Mouse (Mus musculus): ENCODE data around the gene Sox3.

The Sox3 gene

GRCm38 (mm10) chrX:60892801-60893681 is at the start of gene Sox3:
Gene Sox3 (minus strand): TSS chrX:60893430.
- DNase-seq (ENCODE audit: low spot score), result peak; percentile 41

GRCm38 (mm10) chrX:60940225-60940624 is 47.0 kb upstream of the Sox3 start:
- DNase-seq (ENCODE audit: low spot score), result no peak

GRCm38 (mm10) chrX:60899546-60899945 is 6.3 kb upstream of the Sox3 start:
- no peak for DNase-seq (ENCODE audit: low spot score)

- DNase-seq (ENCODE audit: low spot score), result no peak
Measured at GRCm38 (mm10) chrX:60898641-60899040, 5.4 kb upstream of the Sox3 start.

GRCm38 (mm10) chrX:60896296-60896695 is 3.1 kb upstream of the Sox3 start:
- DNase-seq (ENCODE audit: low spot score), result no peak

- DNase-seq (ENCODE audit: low spot score), result no peak
Measured at GRCm38 (mm10) chrX:60895416-60895815, 2.2 kb upstream of the Sox3 start.

GRCm38 (mm10) chrX:60893720-60894543 is 702 bp upstream of the Sox3 start:
- DNase-seq (ENCODE audit: low spot score), result peak; percentile 47

GRCm38 (mm10) chrX:60892098-60892800 is 981 bp downstream of the Sox3 start:
- peak; percentile 46 for DNase-seq (ENCODE audit: low spot score)

- DNase-seq (ENCODE audit: low spot score), result no peak
Measured at GRCm38 (mm10) chrX:60891329-60892095, 1.7 kb downstream of the Sox3 start.

- DNase-seq (ENCODE audit: low spot score), result no peak
Measured at GRCm38 (mm10) chrX:60890651-60891050, 2.6 kb downstream of the Sox3 start.

- no peak for DNase-seq (ENCODE audit: low spot score)
Measured at GRCm38 (mm10) chrX:60889956-60890485, 3.2 kb downstream of the Sox3 start.

Measured in testis, postnatal 10 days (tissue).